Mouse (Mus musculus): Measurements from ENCODE around the gene Uox. TPM values are rescaled to one million over a fixed set of nuclear protein-coding genes. Genes with fewer than 3 reads are reported as not detected.

The Uox gene
- polyA plus RNA-seq, 1 experiment from 2014 or later, result not detected

GRCm38 (mm10) chr3:146610322-146610721, 40.1 kb downstream of the Uox start:
- Histone ChIP-seq H3K9me3 (replicated peaks; ENCODE audit: control insufficient read depth, low read length, poor library complexity, severe bottlenecking) (no peaks in the 10 kb centered on the region), H3K9ac (ENCODE audit: low read depth, low read length) (no peak overlapping the region), H3K4me1 (ENCODE audit: control insufficient read depth, insufficient read depth, low read length) (peaks cover 6% of the 10 kb centered on the region; the same call in 1 of the 2 replicates), H3K27ac (ENCODE audit: low read length) (no peak overlapping the region), H3K4me2 (ENCODE audit: low read length) (no peak overlapping the region), H3K36me3 (ENCODE audit: control insufficient read depth, insufficient read depth, low read length) (no peaks in the 10 kb centered on the region), H3K4me3 (ENCODE audit: low read depth, low read length) (no peak overlapping the region), H3K27me3 (ENCODE audit: control insufficient read depth, insufficient read depth, low read depth, low read length) (no peaks in the 10 kb centered on the region)
- WGBS, result 78% methylated on average over 10 of the region's 10 CpGs
- no peak for ATAC-seq

GRCm38 (mm10) chr3:146611261-146611660, 41.0 kb downstream of the Uox start:
- Histone ChIP-seq H3K36me3 (ENCODE audit: control insufficient read depth, insufficient read depth, low read length) (no peaks in the 10 kb centered on the region), H3K9ac (ENCODE audit: low read depth, low read length) (no peak overlapping the region), H3K27ac (ENCODE audit: low read length) (no peak overlapping the region), H3K4me3 (ENCODE audit: low read depth, low read length) (no peak overlapping the region), H3K9me3 (replicated peaks; ENCODE audit: control insufficient read depth, low read length, poor library complexity, severe bottlenecking) (no peaks in the 10 kb centered on the region), H3K4me2 (ENCODE audit: low read length) (no peak overlapping the region), H3K27me3 (ENCODE audit: control insufficient read depth, insufficient read depth, low read depth, low read length) (no peaks in the 10 kb centered on the region), H3K4me1 (ENCODE audit: control insufficient read depth, insufficient read depth, low read length) (peaks cover 6% of the 10 kb centered on the region; the same call in 1 of the 2 replicates)
- WGBS, result 74% methylated on average over 4 of the region's 4 CpGs
- ATAC-seq, result no peak

DNA sequence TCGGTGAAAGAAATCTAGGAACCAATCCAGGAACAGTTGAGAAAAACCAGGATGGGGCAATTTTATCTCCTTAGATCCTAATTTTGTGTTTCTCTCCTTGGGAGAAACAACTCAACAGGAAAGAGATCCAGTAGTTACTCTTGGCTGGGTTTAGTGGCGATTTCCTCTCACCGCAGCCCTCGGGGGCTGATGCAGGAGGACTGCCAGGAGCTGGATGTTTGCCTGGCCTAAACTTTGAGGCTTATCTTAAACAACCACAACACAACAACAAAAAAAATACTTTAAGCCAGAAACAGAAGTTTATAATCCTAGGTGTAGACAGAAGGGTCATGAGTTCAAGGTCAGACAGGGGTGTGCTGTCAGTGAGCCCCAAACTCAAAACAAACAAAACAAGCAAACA, 41.6 kb downstream of the Uox start:
- H3K27me3 ChIP-seq (ENCODE audit: control insufficient read depth, insufficient read depth, low read depth, low read length), result no peaks in the 10 kb centered on the region
- no peak overlapping the region for H3K4me3 ChIP-seq (ENCODE audit: low read depth, low read length)
- H3K27ac ChIP-seq (ENCODE audit: low read length), result no peak overlapping the region
- peaks cover 6% of the 10 kb centered on the region; the same call in 1 of the 2 replicates for H3K4me1 ChIP-seq (ENCODE audit: control insufficient read depth, insufficient read depth, low read length)
- ATAC-seq, result no peak
- no peak overlapping the region for H3K4me2 ChIP-seq (ENCODE audit: low read length)
- WGBS, result 84% methylated on average over 4 of the region's 4 CpGs
- no peaks in the 10 kb centered on the region for H3K36me3 ChIP-seq (ENCODE audit: control insufficient read depth, insufficient read depth, low read length)
- no peaks in the 10 kb centered on the region for H3K9me3 ChIP-seq (replicated peaks; ENCODE audit: control insufficient read depth, low read length, poor library complexity, severe bottlenecking)
- no peak overlapping the region for H3K9ac ChIP-seq (ENCODE audit: low read depth, low read length)

DNA sequence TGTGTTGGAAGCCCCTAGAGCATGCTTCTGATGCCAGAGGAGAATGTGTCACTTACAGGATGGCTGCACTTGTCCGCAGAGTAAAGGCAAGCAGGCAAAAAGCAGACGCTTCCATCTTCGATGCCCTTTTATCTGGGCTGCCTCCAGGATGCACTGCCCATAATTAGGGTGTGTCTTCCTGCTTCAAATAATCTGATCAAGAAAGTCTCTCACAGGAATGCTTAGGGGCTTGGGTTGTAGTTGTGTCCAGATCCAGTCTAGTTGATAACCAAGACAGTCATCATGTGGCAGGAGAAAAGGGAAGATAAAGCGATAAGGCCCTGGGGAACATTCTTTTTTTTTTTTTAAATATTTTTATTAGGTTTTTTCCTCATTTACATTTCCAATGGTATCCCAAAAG, 45.3 kb downstream of the Uox start, which contains the start of gene Dnase2b:
Dnase2b (minus strand) TSS at position 101 of the 400 bp plus-strand sequence.
- ATAC-seq, result no peak
- WGBS, result 98% methylated on average over 4 of the region's 4 CpGs
- Histone ChIP-seq H3K27me3 (ENCODE audit: control insufficient read depth, insufficient read depth, low read depth, low read length) (no peaks in the 10 kb centered on the region), H3K4me1 (ENCODE audit: control insufficient read depth, insufficient read depth, low read length) (no peaks in the 10 kb centered on the region), H3K9me3 (replicated peaks; ENCODE audit: control insufficient read depth, low read length, poor library complexity, severe bottlenecking) (no peaks in the 10 kb centered on the region), H3K4me2 (ENCODE audit: low read length) (no peak within 1 kb of the TSS), H3K27ac (ENCODE audit: low read length) (no peak within 1 kb of the TSS), H3K9ac (ENCODE audit: low read depth, low read length) (no peak within 1 kb of the TSS), H3K36me3 (ENCODE audit: control insufficient read depth, insufficient read depth, low read length) (no peaks in the 10 kb centered on the region), H3K4me3 (ENCODE audit: low read depth, low read length) (no peak within 1 kb of the TSS)

DNA sequence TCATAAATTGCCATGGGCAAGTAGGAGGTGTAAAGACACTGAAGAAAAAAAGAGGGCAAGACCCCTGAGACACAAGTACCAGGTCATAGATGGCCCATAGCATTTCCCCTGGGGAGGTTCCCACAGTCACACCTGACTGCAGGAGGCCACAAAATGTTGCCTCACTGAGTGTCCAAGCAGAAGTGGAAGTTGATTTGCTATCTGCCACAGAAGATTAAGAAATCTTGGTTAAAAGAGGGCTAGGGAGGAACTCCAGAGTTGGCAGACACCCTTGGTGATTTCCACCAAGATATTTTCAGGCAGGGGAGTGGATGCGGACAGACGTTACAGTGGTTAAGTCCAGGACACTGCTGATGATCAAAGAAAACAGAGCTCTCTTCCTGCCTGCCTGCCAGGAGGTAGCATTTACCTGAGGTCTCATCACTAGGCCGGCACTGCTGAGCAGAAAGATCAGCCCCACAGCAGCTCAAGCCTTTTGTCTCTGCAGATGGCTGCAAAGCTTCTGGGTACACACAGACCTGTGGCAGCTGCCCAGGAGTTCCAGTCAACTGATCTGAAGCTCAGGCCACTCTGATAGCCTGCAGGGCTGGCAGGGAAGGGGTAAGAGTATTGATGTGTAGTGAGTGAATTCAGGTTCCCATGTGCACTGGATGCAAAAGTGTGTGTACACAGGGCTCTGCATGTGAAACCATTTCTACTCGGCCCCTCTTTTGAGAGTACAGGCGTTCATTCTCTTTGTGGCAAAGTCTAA, 46.5 kb downstream of the Uox start:
- Histone ChIP-seq H3K9me3 (replicated peaks; ENCODE audit: control insufficient read depth, low read length, poor library complexity, severe bottlenecking) (no peaks in the 10 kb centered on the region), H3K4me3 (ENCODE audit: low read depth, low read length) (no peak overlapping the region), H3K27me3 (ENCODE audit: control insufficient read depth, insufficient read depth, low read depth, low read length) (no peaks in the 10 kb centered on the region), H3K4me1 (ENCODE audit: control insufficient read depth, insufficient read depth, low read length) (no peaks in the 10 kb centered on the region), H3K9ac (ENCODE audit: low read depth, low read length) (no peak overlapping the region), H3K36me3 (ENCODE audit: control insufficient read depth, insufficient read depth, low read length) (no peaks in the 10 kb centered on the region), H3K27ac (ENCODE audit: low read length) (no peak overlapping the region), H3K4me2 (ENCODE audit: low read length) (no peak overlapping the region)
- no peak for ATAC-seq
- 81% methylated on average over 5 of the region's 5 CpGs for WGBS

- ATAC-seq, result no peak
- Histone ChIP-seq H3K4me3 (ENCODE audit: low read depth, low read length) (no peak overlapping the region), H3K4me2 (ENCODE audit: low read length) (no peak overlapping the region), H3K9me3 (replicated peaks; ENCODE audit: control insufficient read depth, low read length, poor library complexity, severe bottlenecking) (no peaks in the 10 kb centered on the region), H3K27me3 (ENCODE audit: control insufficient read depth, insufficient read depth, low read depth, low read length) (no peaks in the 10 kb centered on the region), H3K27ac (ENCODE audit: low read length) (no peak overlapping the region), H3K4me1 (ENCODE audit: control insufficient read depth, insufficient read depth, low read length) (no peaks in the 10 kb centered on the region), H3K36me3 (ENCODE audit: control insufficient read depth, insufficient read depth, low read length) (no peaks in the 10 kb centered on the region), H3K9ac (ENCODE audit: low read depth, low read length) (no peak overlapping the region)
These were observed 47.7 kb downstream of the Uox start for GRCm38 (mm10) chr3:146617946-146618345.

- Histone ChIP-seq H3K27ac (ENCODE audit: low read length) (no peak overlapping the region), H3K27me3 (ENCODE audit: control insufficient read depth, insufficient read depth, low read depth, low read length) (no peaks in the 10 kb centered on the region), H3K4me2 (ENCODE audit: low read length) (no peak overlapping the region), H3K4me3 (ENCODE audit: low read depth, low read length) (no peak overlapping the region), H3K36me3 (ENCODE audit: control insufficient read depth, insufficient read depth, low read length) (no peaks in the 10 kb centered on the region), H3K9me3 (replicated peaks; ENCODE audit: control insufficient read depth, low read length, poor library complexity, severe bottlenecking) (no peaks in the 10 kb centered on the region), H3K4me1 (ENCODE audit: control insufficient read depth, insufficient read depth, low read length) (no peaks in the 10 kb centered on the region), H3K9ac (ENCODE audit: low read depth, low read length) (no peak overlapping the region)
- ATAC-seq, result no peak
- WGBS, result 94% methylated on average over 4 of the region's 4 CpGs
These were observed 48.1 kb downstream of the Uox start for GRCm38 (mm10) chr3:146618357-146618756.

- H3K4me3 ChIP-seq (ENCODE audit: low read depth, low read length), result no peak overlapping the region
- 87% methylated on average over 10 of the region's 10 CpGs for whole genome bisulfite sequencing
- no peak overlapping the region for H3K9ac ChIP-seq (ENCODE audit: low read depth, low read length)
- H3K4me1 ChIP-seq (ENCODE audit: control insufficient read depth, insufficient read depth, low read length), result no peaks in the 10 kb centered on the region
- no peaks in the 10 kb centered on the region for H3K36me3 ChIP-seq (ENCODE audit: control insufficient read depth, insufficient read depth, low read length)
- H3K27me3 ChIP-seq (ENCODE audit: control insufficient read depth, insufficient read depth, low read depth, low read length), result no peaks in the 10 kb centered on the region
- H3K9me3 ChIP-seq (replicated peaks; ENCODE audit: control insufficient read depth, low read length, poor library complexity, severe bottlenecking), result no peaks in the 10 kb centered on the region
- no peak overlapping the region for H3K4me2 ChIP-seq (ENCODE audit: low read length)
- no peak overlapping the region for H3K27ac ChIP-seq (ENCODE audit: low read length)
- ATAC-seq, result no peak
These were observed 49.9 kb downstream of the Uox start for GRCm38 (mm10) chr3:146620101-146620500.

- ATAC-seq, result no peak
- no peak overlapping the region for H3K27ac ChIP-seq (ENCODE audit: low read length)
- no peaks in the 10 kb centered on the region for H3K4me1 ChIP-seq (ENCODE audit: control insufficient read depth, insufficient read depth, low read length)
- 85% methylated on average over 14 of the region's 14 CpGs for WGBS
- H3K36me3 ChIP-seq (ENCODE audit: control insufficient read depth, insufficient read depth, low read length), result no peaks in the 10 kb centered on the region
- no peak overlapping the region for H3K4me2 ChIP-seq (ENCODE audit: low read length)
- H3K4me3 ChIP-seq (ENCODE audit: low read depth, low read length), result no peak overlapping the region
- no peak overlapping the region for H3K9ac ChIP-seq (ENCODE audit: low read depth, low read length)
- no peaks in the 10 kb centered on the region for H3K9me3 ChIP-seq (replicated peaks; ENCODE audit: control insufficient read depth, low read length, poor library complexity, severe bottlenecking)
- H3K27me3 ChIP-seq (ENCODE audit: control insufficient read depth, insufficient read depth, low read depth, low read length), result no peaks in the 10 kb centered on the region
These were observed 50.5 kb downstream of the Uox start for GRCm38 (mm10) chr3:146620555-146621249.

All from midbrain, embryonic 16.5 days (tissue).